Mouse (Mus musculus) lung, adult 2 months (tissue): ENCODE results near the gene Acvr1. TPM values are rescaled to one million over a fixed set of nuclear protein-coding genes. Genes with fewer than 3 reads are reported as not detected.

Experiments
- DNase-seq: peaks from one replicate; pipeline ENCODE4 v3.0.0; 2022
- H3K4me1 ChIP-seq: fragments of 200-500 bp; 2 replicates; pipeline ENCODE4 v1.6.1; 2011; ENCODE audit warnings: low read length; ENCODE audit not compliant: control insufficient read depth, insufficient read depth
- H3K4me3 ChIP-seq: fragments of 200-500 bp; replicated peaks from 2 replicates; pipeline ENCODE3; 2011; ENCODE audit warnings: low read depth, mild to moderate bottlenecking, control low read depth, low read length; ENCODE audit errors: extremely low read depth
- CTCF ChIP-seq: fragments of 200-500 bp; IDR thresholded peaks from 2 replicates; pipeline ENCODE4 v1.5.1; 2011; ENCODE audit warnings: mild to moderate bottlenecking, low read length, control low read depth; ENCODE audit not compliant: insufficient read depth
- POLR2A ChIP-seq: fragments of 200-500 bp; IDR thresholded peaks from 2 replicates; pipeline ENCODE4 v1.6.1; 2011; ENCODE audit warnings: low read depth, mild to moderate bottlenecking, control low read depth, low read length, borderline replicate concordance; ENCODE audit errors: extremely low read depth
- WGBS: fragments of 180-500 bp; shearing (Covaris S2); methylation state at CpG from one replicate; pipeline ENCODE4 v1.1.7; 2018; 5-methylcytosine and 5-hydroxymethylcytosine counted together
- polyA plus RNA-seq: library from polyadenylated mRNA; depleted of rRNA; stranded (reverse); fragments of >200 nt; gene quantifications from 2 replicates; pipeline ENCODE4 v1.2.3, GENCODE M21; 2012

The Acvr1 gene
- polyA plus RNA-seq, 1 experiment = 9.7 TPM

GRCm38 (mm10) chr2:58562137-58562536, 4.8 kb downstream of the Acvr1 start:
- H3K4me1 ChIP-seq = peaks cover 24% of the 10 kb centered on the region
- 20% methylated on average over 4 of the region's 4 CpGs for WGBS
- H3K4me3 ChIP-seq = no peak overlapping the region
- TF ChIP-seq POLR2A (no peak), CTCF (no peak)
- DNase-seq = no peak

- H3K4me3 ChIP-seq = no peak overlapping the region
- 60% methylated on average over 9 of the region's 9 CpGs for WGBS
- no peak for TF ChIP-seq POLR2A
- no peak for TF ChIP-seq CTCF
- no peak for DNase-seq
- H3K4me1 ChIP-seq = peaks cover 5% of the 10 kb centered on the region
Measured at GRCm38 (mm10) chr2:58557045-58557845, 9.7 kb downstream of the Acvr1 start.

- 73% methylated on average over 3 of the region's 3 CpGs for WGBS
- DNase-seq = no peak
- TF ChIP-seq CTCF (no peak), POLR2A (no peak)
Measured at GRCm38 (mm10) chr2:58552296-58552695, 14.7 kb downstream of the Acvr1 start.

GRCm38 (mm10) chr2:58551866-58552265, 15.1 kb downstream of the Acvr1 start:
- no peak overlapping the region for H3K4me3 ChIP-seq
- no peaks in the 10 kb centered on the region for H3K4me1 ChIP-seq
- TF ChIP-seq CTCF (no peak), POLR2A (no peak)
- 86% methylated on average over 6 of the region's 6 CpGs for WGBS
- DNase-seq = no peak

More at GRCm38 (mm10) chr2:58552296-58552695, 14.7 kb downstream of the Acvr1 start:
- Histone ChIP-seq H3K4me3 (no peak overlapping the region), H3K4me1 (peaks cover under 1% of the 10 kb centered on the region; the same call in 1 of the 2 replicates)

GRCm38 (mm10) chr2:58550488-58550887, 16.5 kb downstream of the Acvr1 start:
- WGBS = 60% methylated on average over 9 of the region's 9 CpGs
- Histone ChIP-seq H3K4me3 (no peak overlapping the region), H3K4me1 (no peaks in the 10 kb centered on the region)
- no peak for DNase-seq
- TF ChIP-seq POLR2A = no peak
- no peak for TF ChIP-seq CTCF

- DNase-seq = no peak
- Histone ChIP-seq H3K4me3 (no peak overlapping the region), H3K4me1 (no peaks in the 10 kb centered on the region)
- no peak for TF ChIP-seq POLR2A
- no peak for TF ChIP-seq CTCF
- WGBS = 60% methylated on average over 6 of the region's 6 CpGs
Measured at GRCm38 (mm10) chr2:58549960-58550359, 17.0 kb downstream of the Acvr1 start.

GRCm38 (mm10) chr2:58548943-58549342, 18.0 kb downstream of the Acvr1 start:
- H3K4me1 ChIP-seq = peaks cover 4% of the 10 kb centered on the region; the same call in 1 of the 2 replicates
- 47% methylated on average over 7 of the region's 7 CpGs for WGBS
- no peak overlapping the region for H3K4me3 ChIP-seq
- no peak for DNase-seq
- TF ChIP-seq POLR2A = no peak
- no peak for TF ChIP-seq CTCF

- WGBS = 77% methylated on average over 7 of the region's 7 CpGs
- DNase-seq = no peak
- H3K4me1 ChIP-seq = peaks cover 4% of the 10 kb centered on the region; the same call in 1 of the 2 replicates
- H3K4me3 ChIP-seq = no peak overlapping the region
- no peak for TF ChIP-seq CTCF
Measured at GRCm38 (mm10) chr2:58546264-58546663, 20.7 kb downstream of the Acvr1 start.

GRCm38 (mm10) chr2:58544368-58544767, 22.6 kb downstream of the Acvr1 start:
- no peak for DNase-seq
- Histone ChIP-seq H3K4me1 (peaks cover 6% of the 10 kb centered on the region), H3K4me3 (no peak overlapping the region)
- 75% methylated on average over 6 of the region's 6 CpGs for WGBS
- TF ChIP-seq POLR2A (no peak), CTCF (no peak)

- WGBS = 83% methylated on average over 5 of the region's 5 CpGs
- no peak for TF ChIP-seq CTCF
- TF ChIP-seq POLR2A = no peak
- DNase-seq = no peak
- peaks cover 7% of the 10 kb centered on the region for H3K4me1 ChIP-seq
- no peak overlapping the region for H3K4me3 ChIP-seq
Measured at GRCm38 (mm10) chr2:58543252-58543651, 23.7 kb downstream of the Acvr1 start.
